27 mouse cellular contexts compared by ENCODE assay signal in genomic region chr17:83759547-83759946, GRCm38 (mm10). TPM values are rescaled to one million over a fixed set of nuclear protein-coding genes. Genes with fewer than 3 reads are reported as not detected.
A peak's percentile ranks its signal among the peaks of the same experiment; 100 is the strongest.
DNase-seq lines count a peak whose midpoint lies in the region; ATAC-seq and TF ChIP-seq lines count a peak whose summit lies in the region.
"Had no signal": no experiment of that assay in that cellular context is flagged by ENCODE, and none has a peak within 500 bp of the region (broad histone marks: within the 10 kb centered on the region; RNA-seq: fewer than 3 reads in every experiment).

No protein-coding gene starts in this region.

- intact Hi-C loops in left cerebral cortex, adult 2 months (cut with DNase I): no loop called here

- H3K27me3 ChIP-seq in thymus, adult 2 months (ENCODE audit: control insufficient read depth, insufficient read depth, low read length): no peaks in the 10 kb centered on the region
- H3K27me3 ChIP-seq: heart, embryonic 12.5 days; hindbrain, embryonic 13.5 days; megakaryocyte, embryonic 14.5 days; midbrain, embryonic 12.5 days; neural tube, embryonic 12.5 days had no signal

- H3K4me1 ChIP-seq in thymus, adult 2 months (replicated peaks; ENCODE audit: control insufficient read depth, insufficient read depth, low read length): no peaks in the 10 kb centered on the region
- H3K4me1 ChIP-seq: hindbrain, embryonic 13.5 days; midbrain, embryonic 12.5 days; neural tube, embryonic 12.5 days had no signal

- no peak for TF ChIP-seq CTCF in left cerebral cortex, adult 2 months (IDR thresholded peaks at IDR 0.05)
- no peak for TF ChIP-seq CTCF in thymus, adult 2 months (IDR thresholded peaks at IDR 0.05; ENCODE audit: borderline replicate concordance, control insufficient read depth, extremely low read depth, insufficient read depth, low read length, poor library complexity)

- peak overlapping the region; percentile 18 for H3K27ac ChIP-seq in left cerebral cortex, adult 2 months
- no peak overlapping the region for H3K27ac ChIP-seq in thymus, adult 2 months (ENCODE audit: control insufficient read depth, insufficient read depth, low read length)
- H3K27ac ChIP-seq: hindbrain, embryonic 13.5 days; kidney, postnatal 0 days; midbrain, embryonic 12.5 days; neural tube, embryonic 12.5 days had no signal

- no peak overlapping the region for H3K4me3 ChIP-seq in left cerebral cortex, adult 2 months
- H3K4me3 ChIP-seq in thymus, adult 2 months (ENCODE audit: control insufficient read depth, insufficient read depth, low read length): no peak overlapping the region
- H3K4me3 ChIP-seq: erythroblast, embryonic 14.5 days; heart, embryonic 12.5 days; hindbrain, embryonic 13.5 days; midbrain, embryonic 12.5 days; myocyte; neural tube, embryonic 12.5 days had no signal

- H3K36me3 ChIP-seq in thymus, adult 2 months (ENCODE audit: control insufficient read depth, insufficient read depth, low read length): 0 out of 2 replicates have a peak, but pooled peaks cover 6% of the 10 kb centered on the region

- no peak for TF ChIP-seq POLR2A in thymus, adult 2 months (IDR thresholded peaks at IDR 0.05; ENCODE audit: control insufficient read depth, extremely low read depth, insufficient read depth, low read length, poor library complexity)

- DNase-seq in cerebellum, adult 11-12 months: peak; percentile 24
- DNase-seq in cerebellum, adult 8-10 months: no peak
- no peak for DNase-seq in left cerebral cortex, adult 2 months (ENCODE audit: extremely low spot score in 1 of 2, low spot score in 2 of 2)
- DNase-seq in left cerebral cortex, adult 9 months (ENCODE audit: low spot score in 2 of 2): no peak
- peak; percentile 45 to 69 for DNase-seq in right cerebral cortex, postnatal 10 days (ENCODE audit: low spot score in 2 of 2)
- no peak for DNase-seq in right cerebral cortex, postnatal 25 days
- no peak for DNase-seq in thymus, adult 2 months
- DNase-seq: adrenal gland, postnatal 14 days; gastrocnemius, postnatal 25 days; heart, adult 11 months; heart, postnatal 4 days; kidney, postnatal 4 days; layer of hippocampus, adult 9-11 months; lung, adult 18-20 months; lung, postnatal 4 days; thymus, postnatal 25 days had no signal

- no peak for ATAC-seq in CD4-positive, CD25-positive, alpha-beta regulatory T cell, adult 4 months
- ATAC-seq: intestine, embryonic 16.5 days; lung, postnatal 0 days had no signal

- 91% methylated on average over 4 of the region's 4 CpGs for WGBS in thymus, adult 2 months

RNA-seq across cellular contexts. Expression of gene Mta3, which starts 53.6 kb away (rescaled TPM):
- total RNA-seq in left cerebral cortex, adult 2 months (2021): 10 to 100 TPM; 90.6 to 93.6 TPM
- polyA plus RNA-seq in thymus, adult 2 months (2012; rRNA removed): 44.5 and 59.9 TPM in 2 replicates
- 100 to 1,000 TPM in 1 of 2 experiments, 10 to 100 TPM in 1; 80.0 to 105 TPM for polyA plus RNA-seq in CD4-positive, CD25-positive, alpha-beta regulatory T cell, adult 4 months (2017; shearing (Covaris generic))

Comparison
In these comparisons a context has a peak if more than half of its experiments do, and no peak if none do; other contexts are left out.
1. DNase-seq: peak in cerebellum, adult 11-12 months (single experiment) and right cerebral cortex, postnatal 10 days (2 of 2); none in cerebellum, adult 8-10 months (single experiment), left cerebral cortex, adult 2 months (0 of 2), left cerebral cortex, adult 9 months (0 of 2), right cerebral cortex, postnatal 25 days (single experiment) and thymus, adult 2 months (single experiment).